Mouse (Mus musculus) testis, adult 2 months (tissue): ENCODE data around the gene Foxo3.

Source experiments
- CTCF ChIP-seq: fragments of 200-500 bp; IDR thresholded peaks from 2 replicates; pipeline ENCODE4 v1.5.1; 2012; ENCODE audit warnings: low read depth, mild to moderate bottlenecking, inconsistent platforms, low read length, moderate library complexity; ENCODE audit not compliant: control insufficient read depth, insufficient read depth, insufficient replicate concordance
- POLR2A ChIP-seq: fragments of 200-500 bp; IDR thresholded peaks from 2 replicates; pipeline ENCODE4 v1.6.1; 2012; ENCODE audit warnings: low read depth, mild to moderate bottlenecking, inconsistent platforms, low read length, moderate library complexity; ENCODE audit not compliant: control insufficient read depth

- TF ChIP-seq CTCF (no peak), POLR2A (no peak)
These were observed 77.1 kb downstream of the Foxo3 start for GRCm38 (mm10) chr10:42199472-42199871.
